Mouse (Mus musculus) liver, postnatal 0 days (tissue): ENCODE results near the gene Bckdhb. TPM values are rescaled to one million over a fixed set of nuclear protein-coding genes. Genes with fewer than 3 reads are reported as not detected.

Experiments
- ATAC-seq: fragments of 200-750 bp; cut with Nextera tagmentation; 2 replicates; pipeline ENCODE4 v1.8.0; 2017; ENCODE audit warnings: mild to moderate bottlenecking, moderate library complexity
- DNase-seq: peaks from one replicate; pipeline ENCODE4 v3.0.0-alpha.2; 2016
- H3K27ac ChIP-seq: fragments of 300-500 bp; sonication (generic); 2 replicates; pipeline ENCODE4 v1.5.1; 2014; ENCODE audit warnings: antibody characterized with exemption, moderate library complexity, mild to moderate bottlenecking, low read depth
- H3K27me3 ChIP-seq: fragments of 300-500 bp; sonication (generic); 2 replicates; pipeline ENCODE4 v1.6.1; 2014; ENCODE audit warnings: low read length, control low read depth, mixed read lengths; ENCODE audit not compliant: insufficient read depth
- H3K36me3 ChIP-seq: fragments of 300-500 bp; sonication (generic); replicated peaks from 2 replicates; pipeline ENCODE4 v1.6.1; 2014; ENCODE audit warnings: mild to moderate bottlenecking, control low read depth, low read length, moderate library complexity, mixed read lengths; ENCODE audit not compliant: insufficient read depth
- H3K4me1 ChIP-seq: fragments of 300-500 bp; sonication (generic); 2 replicates; pipeline ENCODE4 v1.6.1; 2014; ENCODE audit warnings: antibody characterized with exemption, mild to moderate bottlenecking, control low read depth; ENCODE audit not compliant: insufficient read depth
- H3K4me2 ChIP-seq: fragments of 300-500 bp; sonication (generic); 2 replicates; pipeline ENCODE4 v1.6.1; 2014; ENCODE audit warnings: low read depth, mild to moderate bottlenecking, low read length, moderate library complexity, mixed read lengths
- H3K4me3 ChIP-seq: fragments of 300-500 bp; sonication (generic); 2 replicates; pipeline ENCODE4 v1.5.1; 2014; ENCODE audit warnings: low read depth, low read length
- H3K9ac ChIP-seq: fragments of 300-500 bp; sonication (generic); replicated peaks from 2 replicates; pipeline ENCODE4 v1.6.1; 2014; ENCODE audit warnings: mild to moderate bottlenecking, moderate library complexity
- H3K9me3 ChIP-seq: fragments of 300-500 bp; sonication (generic); 2 replicates; pipeline ENCODE4 v1.6.1; 2016; ENCODE audit warnings: mild to moderate bottlenecking, control low read depth, low read length, mixed read lengths
- CTCF ChIP-seq: sonication (generic); IDR thresholded peaks from 2 replicates; pipeline ENCODE4 v1.5.1; 2016; ENCODE audit warnings: antibody characterized with exemption, low read depth
- EP300 ChIP-seq: IDR thresholded peaks from 2 replicates; pipeline ENCODE4 v1.6.1; 2016; ENCODE audit warnings: antibody characterized with exemption, low read depth, mild to moderate bottlenecking
- WGBS: fragments of 180-500 bp; shearing (Covaris S2); extraction: QIAGEN DNeasy Blood & Tissue Kit; methylation state at CpG from one replicate; pipeline ENCODE4 v1.1.7; 2014; ENCODE audit not compliant: insufficient replicate concordance; 5-methylcytosine and 5-hydroxymethylcytosine counted together
- polyA plus RNA-seq: library from polyadenylated mRNA; unstranded; fragments of >200 nt; fragmentation: Nextera tagmentation; extraction: Ambion mirVana; gene quantifications from 2 replicates; pipeline ENCODE4 v1.2.1, GENCODE M21; 2015

Bckdhb gene
- polyA plus RNA-seq, 1 experiment from 2014 or later, result 123 TPM

DNA sequence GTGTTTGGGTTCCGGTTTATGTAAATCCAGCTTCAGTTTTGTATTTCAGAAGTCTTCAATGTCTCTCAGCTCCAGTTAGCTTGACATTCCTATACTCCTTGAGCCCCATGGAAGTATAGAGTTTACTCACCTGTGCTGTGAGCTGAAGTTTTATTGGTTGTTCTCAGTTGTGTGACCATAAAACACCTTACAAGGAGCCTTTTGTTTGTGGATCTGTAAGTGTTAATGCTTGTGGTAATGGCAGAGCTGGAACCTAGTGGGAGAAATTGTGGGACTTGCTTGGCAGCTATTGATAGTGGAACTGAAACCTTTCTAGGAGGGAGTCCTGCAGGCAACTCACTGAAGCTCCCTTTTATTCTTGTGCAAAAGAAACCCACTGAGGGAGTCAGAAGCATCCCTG, 112.3 kb downstream of the Bckdhb start:
- DNase-seq, result no peak
- Histone ChIP-seq H3K27ac (no peak overlapping the region), H3K27me3 (no peaks in the 10 kb centered on the region), H3K4me3 (no peak overlapping the region), H3K9me3 (no peaks in the 10 kb centered on the region), H3K4me2 (no peak overlapping the region), H3K36me3 (no peaks in the 10 kb centered on the region), H3K4me1 (0 out of 2 replicates have a peak, but pooled peaks cover 4% of the 10 kb centered on the region), H3K9ac (no peak overlapping the region)
- TF ChIP-seq CTCF (no peak), EP300 (no peak)
- 86% methylated on average over 1 of the region's 1 CpGs for WGBS
- ATAC-seq, result no peak

GRCm38 (mm10) chr9:84038946-84039345, 114.0 kb downstream of the Bckdhb start:
- no peaks in the 10 kb centered on the region for H3K27me3 ChIP-seq
- 0 out of 2 replicates have a peak, but pooled peaks cover 4% of the 10 kb centered on the region for H3K4me1 ChIP-seq
- H3K9me3 ChIP-seq, result no peaks in the 10 kb centered on the region
- no peak overlapping the region for H3K4me3 ChIP-seq
- DNase-seq, result no peak
- no peak overlapping the region for H3K9ac ChIP-seq
- no peaks in the 10 kb centered on the region for H3K36me3 ChIP-seq
- no peak overlapping the region for H3K27ac ChIP-seq
- no peak for ATAC-seq
- no peak overlapping the region for H3K4me2 ChIP-seq
- 74% methylated on average over 4 of the region's 4 CpGs for WGBS
- TF ChIP-seq EP300, result no peak
- no peak for TF ChIP-seq CTCF

GRCm38 (mm10) chr9:84040376-84040775, 115.4 kb downstream of the Bckdhb start:
- Histone ChIP-seq H3K27ac (no peak overlapping the region), H3K9ac (no peak overlapping the region), H3K4me3 (no peak overlapping the region), H3K4me2 (no peak overlapping the region), H3K27me3 (no peaks in the 10 kb centered on the region), H3K9me3 (no peaks in the 10 kb centered on the region), H3K4me1 (0 out of 2 replicates have a peak, but pooled peaks cover 4% of the 10 kb centered on the region), H3K36me3 (no peaks in the 10 kb centered on the region)
- no peak for DNase-seq
- ATAC-seq, result no peak
- TF ChIP-seq CTCF (no peak), EP300 (no peak)
- 79% methylated on average over 2 of the region's 2 CpGs for WGBS

GRCm38 (mm10) chr9:84041631-84042277, 116.8 kb downstream of the Bckdhb start:
- H3K9ac ChIP-seq, result no peak overlapping the region
- 0 out of 2 replicates have a peak, but pooled peaks cover 4% of the 10 kb centered on the region for H3K4me1 ChIP-seq
- ATAC-seq (no peak), DNase-seq (no peak)
- no peak overlapping the region for H3K27ac ChIP-seq
- H3K27me3 ChIP-seq, result no peaks in the 10 kb centered on the region
- H3K9me3 ChIP-seq, result no peaks in the 10 kb centered on the region
- WGBS, result 64% methylated on average over 4 of the region's 4 CpGs
- H3K36me3 ChIP-seq, result no peaks in the 10 kb centered on the region
- H3K4me2 ChIP-seq, result no peak overlapping the region
- no peak for TF ChIP-seq CTCF
- TF ChIP-seq EP300, result no peak
- H3K4me3 ChIP-seq, result no peak overlapping the region

- Histone ChIP-seq H3K9me3 (no peaks in the 10 kb centered on the region), H3K9ac (no peak overlapping the region), H3K4me1 (0 out of 2 replicates have a peak, but pooled peaks cover 4% of the 10 kb centered on the region), H3K4me2 (no peak overlapping the region), H3K27ac (no peak overlapping the region), H3K36me3 (no peaks in the 10 kb centered on the region), H3K27me3 (no peaks in the 10 kb centered on the region), H3K4me3 (no peak overlapping the region)
- no peak for TF ChIP-seq CTCF
- no peak for TF ChIP-seq EP300
- DNase-seq (no peak), ATAC-seq (no peak)
- 61% methylated on average over 3 of the region's 3 CpGs for WGBS
Measured at GRCm38 (mm10) chr9:84042539-84042938, 117.6 kb downstream of the Bckdhb start.

DNA sequence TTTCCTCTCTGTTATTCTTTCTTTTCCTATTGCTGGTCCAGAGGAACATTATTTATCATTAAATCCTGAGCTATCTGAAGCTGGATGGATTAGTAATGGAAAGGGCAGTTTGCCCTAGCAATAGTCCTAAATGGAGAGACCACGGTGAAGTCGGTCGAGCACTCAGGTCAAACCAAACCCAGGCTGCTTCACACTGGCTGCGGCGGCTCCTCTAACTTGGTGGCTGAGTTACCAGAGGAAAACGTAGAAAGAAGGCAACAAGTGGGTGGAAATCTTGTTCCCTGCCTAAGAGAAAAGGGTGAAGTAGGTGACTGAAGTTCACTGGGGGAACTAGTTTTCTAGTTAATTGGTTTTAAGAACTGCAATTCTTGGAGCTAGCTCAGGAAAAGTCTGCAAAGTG, 119.2 kb downstream of the Bckdhb start:
- Histone ChIP-seq H3K27me3 (no peaks in the 10 kb centered on the region), H3K4me3 (no peak overlapping the region), H3K9ac (no peak overlapping the region), H3K4me1 (0 out of 2 replicates have a peak, but pooled peaks cover 4% of the 10 kb centered on the region), H3K9me3 (no peaks in the 10 kb centered on the region), H3K36me3 (no peaks in the 10 kb centered on the region), H3K27ac (no peak overlapping the region), H3K4me2 (no peak overlapping the region)
- TF ChIP-seq EP300 (no peak), CTCF (no peak)
- 84% methylated on average over 6 of the region's 6 CpGs for WGBS
- DNase-seq (no peak), ATAC-seq (no peak)
